Mouse (Mus musculus) mature B cell (primary cell): ENCODE data around the gene Tmem270.
"Not testable (repeated sequence)": the region's sequence is repeated elsewhere in the genome, so short reads cannot be mapped to it uniquely, and the experiment has no call there.

ENCODE experiments used
- in situ Hi-C: fragments of 300-500 bp; cut with MboI; formaldehyde crosslinking; loops from 2 replicates; pipeline ENCODE4 v1.14.3; 2019

Tmem270 gene

GRCm38 (mm10) chr5:134906633-134907032 lies at the start of gene Tmem270:
TSS of gene Tmem270 (minus strand) at chr5:134906733.
- in situ Hi-C loops, result no loop called here

GRCm38 (mm10) chr5:134955491-134955890 lies 49.0 kb upstream of the Tmem270 start:
- in situ Hi-C loops, result no loop called here

GRCm38 (mm10) chr5:134951053-134951884 lies 44.7 kb upstream of the Tmem270 start:
- in situ Hi-C loops, result no loop called here

GRCm38 (mm10) chr5:134948085-134948439 lies 41.5 kb upstream of the Tmem270 start:
- in situ Hi-C loops, result no loop called here

- in situ Hi-C loops, result no loop called here
Observed at GRCm38 (mm10) chr5:134947420-134948084, 41.0 kb upstream of the Tmem270 start.

- in situ Hi-C loops, result no loop called here
Observed at GRCm38 (mm10) chr5:134946857-134947255, 40.3 kb upstream of the Tmem270 start, which contains the start of gene Cldn4. TSS of gene Cldn4 (minus strand) at chr5:134946934.

GRCm38 (mm10) chr5:134946063-134946856 lies 39.7 kb upstream of the Tmem270 start:
- in situ Hi-C loops, result no loop called here

GRCm38 (mm10) chr5:134945266-134945959 lies 38.9 kb upstream of the Tmem270 start:
- in situ Hi-C loops, result no loop called here

- in situ Hi-C loops, result no loop called here
Observed at GRCm38 (mm10) chr5:134944179-134944578, 37.6 kb upstream of the Tmem270 start.

- in situ Hi-C loops, result no loop called here
Observed at GRCm38 (mm10) chr5:134942740-134943139, 36.2 kb upstream of the Tmem270 start.

GRCm38 (mm10) chr5:134941472-134942209 lies 35.1 kb upstream of the Tmem270 start:
- in situ Hi-C loops, result no loop called here

- in situ Hi-C loops, result not testable (repeated sequence)
Observed at GRCm38 (mm10) chr5:134939554-134939953, 33.0 kb upstream of the Tmem270 start.

- in situ Hi-C loops, result no loop called here
Observed at GRCm38 (mm10) chr5:134939069-134939468, 32.5 kb upstream of the Tmem270 start.

- in situ Hi-C loops, result no loop called here
Observed at GRCm38 (mm10) chr5:134936626-134937185, 30.2 kb upstream of the Tmem270 start.

- in situ Hi-C loops, result no loop called here
Observed at GRCm38 (mm10) chr5:134936051-134936450, 29.5 kb upstream of the Tmem270 start.

GRCm38 (mm10) chr5:134934666-134935065 lies 28.1 kb upstream of the Tmem270 start:
- in situ Hi-C loops, result no loop called here

- in situ Hi-C loops, result not testable (repeated sequence)
Observed at GRCm38 (mm10) chr5:134933686-134934085, 27.2 kb upstream of the Tmem270 start.

GRCm38 (mm10) chr5:134933281-134933680 lies 26.7 kb upstream of the Tmem270 start:
- in situ Hi-C loops, result no loop called here

GRCm38 (mm10) chr5:134932903-134933276 lies 26.4 kb upstream of the Tmem270 start:
- in situ Hi-C loops, result no loop called here

GRCm38 (mm10) chr5:134932179-134932902 lies 25.8 kb upstream of the Tmem270 start, which contains the start of gene Mettl27:
TSS of gene Mettl27 (plus strand) at chr5:134932368.
- in situ Hi-C loops, result no loop called here
